Mouse (Mus musculus): Measurements from ENCODE around the gene Thada. TPM values are rescaled to one million over a fixed set of nuclear protein-coding genes. Genes with fewer than 3 reads are reported as not detected.

Thada gene
- total RNA-seq, 2 experiments from 2014 or later, result 7.5 to 8.7 TPM

DNA sequence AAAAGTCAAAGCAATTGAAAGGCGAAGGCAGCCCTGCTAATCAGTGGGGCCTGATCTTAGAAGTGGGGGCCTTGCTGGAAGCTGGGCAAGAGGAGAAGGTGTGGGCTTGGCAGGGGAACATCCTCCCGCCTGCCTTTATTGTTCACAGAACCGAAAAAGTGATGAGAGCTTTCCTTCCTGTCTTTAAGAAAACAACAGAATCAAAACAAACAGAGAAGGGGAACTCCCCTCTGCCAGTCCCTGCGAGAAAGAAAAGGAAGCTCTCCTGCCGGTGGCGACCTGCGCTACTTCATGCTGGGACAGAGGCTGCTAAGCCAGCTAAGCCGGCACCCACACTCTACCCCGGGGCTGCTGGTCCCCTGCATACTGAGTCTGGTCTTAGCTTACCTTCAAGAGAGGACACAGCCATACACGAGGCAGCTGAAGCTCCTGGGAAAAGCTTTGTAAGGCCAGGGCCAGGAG, 320.1 kb downstream of the Thada start:
- peak; percentile 67 to 82 for DNase-seq

DNA sequence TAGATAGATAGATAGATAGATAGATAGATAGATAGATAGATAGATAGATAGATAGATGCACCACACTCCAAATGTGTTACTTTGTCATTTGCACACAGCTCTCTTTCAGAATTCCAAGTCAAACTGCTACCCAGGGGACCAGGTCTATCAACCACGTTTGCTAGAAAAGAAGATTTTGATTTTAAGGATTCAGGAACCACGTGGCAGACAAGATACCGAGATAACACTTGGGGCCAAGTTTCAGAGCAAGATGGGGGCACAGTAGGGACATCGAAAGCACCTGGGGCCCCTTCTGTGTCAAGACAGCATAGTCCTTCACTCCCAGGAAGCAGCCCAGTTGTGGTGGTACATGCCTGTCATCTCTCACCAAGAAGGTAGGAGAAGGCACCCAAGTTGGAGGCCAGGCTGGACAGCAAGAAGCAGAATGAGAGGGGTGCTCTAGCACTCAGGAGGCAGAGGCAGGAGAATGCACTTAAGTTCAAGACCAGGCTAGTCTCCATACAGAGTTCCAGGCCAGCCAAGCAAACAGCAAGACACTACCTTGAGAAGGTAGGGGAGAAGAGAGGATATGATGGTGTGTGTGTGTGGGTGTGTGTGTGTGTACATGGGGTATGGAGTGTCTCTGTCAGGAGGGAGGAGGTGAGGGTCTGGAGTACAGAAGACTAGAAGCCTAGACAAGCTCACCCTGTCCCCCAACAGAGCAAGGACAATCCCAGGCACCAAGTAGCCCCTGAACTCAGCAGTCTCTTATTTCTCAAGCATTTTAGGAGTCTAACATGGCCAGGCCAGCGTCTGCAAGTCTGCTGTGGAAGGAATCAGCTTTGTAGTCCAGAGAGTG, 321.0 kb downstream of the Thada start:
- DNase-seq, result peak in 1 of 2 experiments; percentile 22

DNA sequence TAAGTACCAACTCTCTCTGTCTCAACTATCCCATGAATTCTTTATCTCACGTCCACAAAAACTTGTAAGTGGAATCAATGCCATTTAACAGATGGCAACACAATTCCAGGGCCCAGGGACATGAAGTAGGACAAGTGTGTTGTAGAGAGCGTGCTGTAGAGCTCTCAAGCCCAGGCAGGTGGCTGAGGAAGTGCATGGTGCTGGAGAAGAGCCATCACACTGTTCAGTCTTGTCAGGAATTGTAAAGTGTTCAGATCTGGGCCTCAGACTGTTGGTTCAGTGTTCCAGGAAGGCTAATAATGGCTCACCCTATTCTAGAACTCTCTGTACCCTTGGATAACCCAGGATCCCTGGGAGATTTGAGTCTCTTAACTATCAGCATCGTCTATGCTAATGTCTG, 321.9 kb downstream of the Thada start:
- DNase-seq, result no peak

DNA sequence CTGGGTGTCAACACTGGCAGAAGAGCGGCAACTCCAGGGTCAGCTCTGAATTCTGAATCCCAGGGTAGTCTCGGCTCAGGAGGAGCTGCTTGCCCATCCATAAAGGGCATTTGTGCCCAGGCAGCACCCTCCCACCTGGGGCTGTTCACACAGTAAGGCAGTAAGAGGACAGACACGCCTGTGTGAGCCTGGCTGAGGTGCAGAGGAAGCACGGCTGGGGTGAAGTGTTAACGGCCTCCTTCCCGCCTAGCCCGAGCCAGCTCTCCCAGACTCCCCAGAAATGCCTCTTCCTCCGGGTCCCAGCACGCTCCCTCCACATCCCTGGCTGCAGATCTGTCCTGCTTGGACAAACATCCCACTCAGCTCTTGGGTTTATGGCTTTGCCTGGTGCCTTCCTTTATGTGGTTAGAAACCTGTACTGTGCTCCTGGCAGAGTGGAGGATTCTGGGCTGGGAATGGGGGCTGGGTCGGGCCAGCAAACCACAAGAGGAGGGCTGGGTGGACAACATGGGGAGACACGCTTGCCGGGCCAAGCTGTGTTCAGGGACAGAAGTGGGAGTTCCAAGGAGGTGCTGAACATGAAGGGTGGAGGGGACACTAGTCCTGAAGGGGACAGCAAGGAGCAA, 322.7 kb downstream of the Thada start:
- peak in 1 of 2 experiments; percentile 34 for DNase-seq

DNA sequence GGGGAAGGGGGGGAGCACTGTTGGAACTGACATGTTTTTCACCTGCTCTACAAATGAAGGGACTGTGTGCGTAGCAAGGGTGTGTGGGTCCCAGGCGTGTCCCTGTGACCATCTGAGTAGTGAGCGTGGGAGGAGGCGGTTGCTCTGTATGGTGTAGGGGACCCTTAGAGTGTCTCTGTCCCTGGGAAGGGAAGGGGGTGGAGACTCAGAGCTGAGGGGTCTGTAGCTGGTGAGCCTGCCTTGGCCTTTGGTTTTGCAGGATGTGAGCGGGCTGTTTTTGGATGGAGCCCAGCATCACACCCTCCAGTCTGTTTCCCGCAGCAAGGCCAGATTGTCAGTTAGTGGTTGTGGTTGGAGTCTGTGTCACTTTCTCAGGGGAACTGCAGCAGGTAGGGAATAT, 324.3 kb downstream of the Thada start:
- DNase-seq, result peak; percentile 56 to 75

DNA sequence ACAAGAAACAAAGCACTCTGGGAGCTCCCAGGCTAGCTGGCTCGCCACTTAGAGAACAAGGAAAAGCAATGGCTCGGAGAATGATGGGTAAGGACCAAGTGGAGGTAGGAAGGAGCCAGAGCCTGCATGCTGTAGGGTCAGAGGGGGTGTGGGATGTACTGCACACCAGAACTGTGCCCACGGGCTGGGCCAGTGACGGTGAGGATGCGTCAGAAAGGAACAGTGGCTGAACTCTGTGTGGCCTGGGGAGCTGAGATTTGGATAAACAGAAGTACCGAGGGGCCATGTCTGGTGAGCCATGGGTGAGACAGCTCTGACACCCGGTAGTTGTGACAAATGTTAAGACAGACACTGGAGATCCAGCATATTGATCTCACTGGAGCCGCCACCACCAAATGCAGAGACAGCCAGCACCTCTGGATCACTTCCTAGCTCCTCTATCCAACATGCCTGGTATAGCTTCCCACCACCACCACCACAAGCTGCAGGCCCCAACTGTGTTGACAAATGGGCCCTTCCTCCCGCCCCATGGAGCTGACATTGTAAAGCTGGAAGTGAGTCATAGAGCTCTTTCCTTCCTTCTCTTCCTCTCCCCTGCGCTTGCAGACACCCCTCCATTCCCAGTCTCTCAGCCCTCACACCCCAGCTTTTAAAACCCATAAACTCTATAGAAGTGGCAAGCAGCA, 325.0 kb downstream of the Thada start:
- DNase-seq, result peak; percentile 64 to 81

Other genes starting within 250 kb of the Thada start
- 1 to 10 TPM; 1.5 to 1.7 TPM for gene Plekhh2, start 45.7 kb upstream of the Thada start, total RNA-seq (2021)
- gene Dync2li1, start 160.3 kb upstream of the Thada start, total RNA-seq (2021), result 1 to 10 TPM; 2.9 to 3.2 TPM
- not detected for gene Abcg8, start 210.1 kb upstream of the Thada start, total RNA-seq (2021)
- gene Abcg5, start 216.8 kb upstream of the Thada start, total RNA-seq (2021), result not detected

Data from heart, adult 18-20 months (tissue).